Mouse (Mus musculus): ENCODE measurements around the gene Cep89.

DNA sequence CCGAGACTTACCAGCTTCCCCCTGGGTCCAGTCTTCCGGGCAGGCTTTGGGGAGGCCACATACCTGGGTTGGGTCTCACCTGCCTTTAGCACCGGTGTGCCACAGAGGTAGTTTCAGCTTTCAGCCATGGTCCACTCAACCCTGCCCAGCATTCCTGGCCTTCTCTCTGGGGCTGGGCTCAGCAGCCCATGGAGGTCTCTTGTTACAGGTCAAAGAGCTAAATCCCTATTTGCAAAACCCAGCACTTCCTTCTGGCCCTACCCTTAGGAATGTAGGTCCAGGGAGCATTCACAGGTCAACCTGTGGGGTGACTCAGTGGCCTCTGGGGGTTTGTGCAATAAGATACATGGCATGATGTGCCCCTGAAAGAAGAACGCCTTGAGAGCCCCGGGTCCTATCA, 34.0 kb upstream of the Cep89 start:
- TF ChIP-seq CTCF (IDR thresholded peaks at IDR 0.05; ENCODE audit: low read depth), result no peak
- TF ChIP-seq EP300 (IDR thresholded peaks at IDR 0.05; ENCODE audit: low read depth), result no peak
